Mouse (Mus musculus) myocyte (in vitro differentiated cells): ENCODE results near the gene Snap91.

ENCODE experiments used
- CEBPB ChIP-seq: IDR thresholded peaks from 2 replicates; pipeline ENCODE4 v1.6.1; 2011; ENCODE audit warnings: mild to moderate bottlenecking, moderate library complexity; ENCODE audit not compliant: poor library complexity, insufficient read depth, severe bottlenecking
- MAX ChIP-seq: IDR thresholded peaks from one replicate; pipeline ENCODE4 v1.6.1; 2011; ENCODE audit warnings: low read depth, mild to moderate bottlenecking, control low read depth
- POLR2A ChIP-seq: IDR thresholded peaks from one replicate; pipeline ENCODE4 v1.6.1; 2011; ENCODE audit warnings: low read depth, mild to moderate bottlenecking, control low read depth, moderate library complexity; ENCODE audit not compliant: insufficient read length
- POLR2AphosphoS2 ChIP-seq: IDR thresholded peaks from one replicate; pipeline ENCODE4 v1.6.1; 2011; ENCODE audit warnings: low read depth, control low read depth; ENCODE audit not compliant: insufficient read length
- TCF12 ChIP-seq: IDR thresholded peaks from one replicate; pipeline ENCODE4 v1.6.1; 2011; ENCODE audit warnings: mild to moderate bottlenecking, control low read depth; ENCODE audit not compliant: poor library complexity, insufficient read depth, severe bottlenecking

DNA sequence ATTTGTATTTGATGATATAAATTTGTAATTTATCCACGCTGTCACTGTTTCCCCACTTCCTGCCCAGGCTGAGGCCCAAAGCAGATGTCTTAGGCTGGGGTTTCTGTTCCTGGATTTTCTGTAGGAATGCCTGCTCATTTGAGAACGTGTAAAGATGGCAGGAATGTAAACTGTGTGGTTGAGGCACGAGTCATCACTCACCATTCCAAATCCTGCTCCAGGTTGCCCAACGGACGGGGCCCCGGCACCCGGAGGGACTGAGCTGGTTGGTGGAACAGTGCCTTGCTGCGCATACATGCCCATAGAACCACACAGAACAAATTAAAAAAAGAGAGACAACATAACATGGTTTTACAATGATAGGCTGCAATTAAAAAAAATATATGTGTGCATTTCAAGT is 106.5 kb downstream of the Snap91 start:
- TF ChIP-seq MAX (no peak), TCF12 (no peak), CEBPB (no peak), POLR2AphosphoS2 (no peak), POLR2A (no peak)
